Mouse (Mus musculus) MEL (cell line): ENCODE measurements around the gene Ccdc105.

Experiments used
- CTCF ChIP-seq, 3 experiments: IDR thresholded peaks in 2 of 3; conservative IDR thresholded peaks in 1 of 3; 2 replicates each; pipeline ENCODE4 v1.5.1; 2011 to 2012; ENCODE audit warnings: low read length in 3 of 3, low read depth in 2 of 3, mild to moderate bottlenecking in 2 of 3, improper control_type of control experiment in 1 of 3, inconsistent platforms in 1 of 3, mixed read lengths in 1 of 3, moderate library complexity in 1 of 3; ENCODE audit not compliant: control insufficient read depth in 1 of 3, insufficient read depth in 1 of 3, poor library complexity in 1 of 3, severe bottlenecking in 1 of 3
- GABPA ChIP-seq: IDR thresholded peaks from 2 replicates; pipeline ENCODE4 v1.6.1; 2012; ENCODE audit warnings: low read depth, mild to moderate bottlenecking, inconsistent platforms, low read length, improper control_type of control experiment, moderate library complexity
- HCFC1 ChIP-seq: IDR thresholded peaks from 2 replicates; pipeline ENCODE4 v1.6.1; 2012; ENCODE audit warnings: low read depth, mild to moderate bottlenecking, inconsistent platforms, low read length, improper control_type of control experiment, moderate library complexity
- ZMIZ1 ChIP-seq: IDR thresholded peaks from 2 replicates; pipeline ENCODE4 v1.6.1; 2012; ENCODE audit warnings: low read depth, mild to moderate bottlenecking, inconsistent platforms, low read length, improper control_type of control experiment, moderate library complexity

DNA sequence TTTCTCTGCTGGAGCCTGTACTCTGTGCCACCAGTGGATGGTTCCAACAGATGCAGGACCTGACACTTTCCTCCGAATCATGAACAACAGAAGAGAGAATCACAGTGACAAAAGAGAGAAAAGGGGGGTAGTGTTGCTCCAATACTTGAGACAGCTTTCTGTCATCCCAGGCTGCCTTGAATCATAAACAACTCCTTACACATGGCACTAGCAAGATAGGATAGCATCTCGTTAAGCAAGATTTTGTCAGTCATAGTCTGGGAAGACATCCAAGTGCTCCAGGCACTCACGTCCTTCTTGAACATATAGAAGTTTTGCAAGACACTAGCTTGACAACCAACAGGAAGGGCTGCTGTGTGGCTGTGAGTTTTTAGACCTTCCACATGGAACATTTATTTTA, 25.8 kb downstream of the Ccdc105 start:
- TF ChIP-seq HCFC1 (no peak), ZMIZ1 (no peak), CTCF (IDR thresholded peaks at IDR 0.05 in 2 of 3, conservative IDR thresholded peaks at IDR 0.05 in 1 of 3; ENCODE audit: control insufficient read depth in 1 of 3, insufficient read depth in 1 of 3, low read depth in 2 of 3, low read length in 3 of 3, poor library complexity in 1 of 3, severe bottlenecking in 1 of 3) (no peak), GABPA (no peak)
